Mouse (Mus musculus) adrenal gland, postnatal 4 days (tissue): ENCODE measurements around the gene Ehd3. TPM values are rescaled to one million over a fixed set of nuclear protein-coding genes. Genes with fewer than 3 reads are reported as not detected.
"Not testable (repeated sequence)": the region's sequence is repeated elsewhere in the genome, so short reads cannot be mapped to it uniquely, and the experiment has no call there.

Experiments
- DNase-seq, 2 experiments: peaks; one replicate each; pipeline ENCODE4 v3.0.0; 2021 to 2022; ENCODE audit warnings: low spot score in 2 of 2, mixed read lengths in 2 of 2
- total RNA-seq, 2 experiments: library from RNA; stranded (reverse); gene quantifications; 2 replicates each; pipeline ENCODE4 v1.2.3; 2021

Gene Ehd3
- total RNA-seq, 2 experiments from 2014 or later, result 43.6 to 49.5 TPM

- DNase-seq, result no peak
Measured at GRCm38 (mm10) chr17:73823121-73824021, 19.4 kb downstream of the Ehd3 start.

- no peak for DNase-seq
Measured at GRCm38 (mm10) chr17:73824022-73824340, 20.0 kb downstream of the Ehd3 start.

GRCm38 (mm10) chr17:73826106-73826505 lies 22.2 kb downstream of the Ehd3 start:
- no peak for DNase-seq

- no peak for DNase-seq
Measured at GRCm38 (mm10) chr17:73827446-73827845, 23.5 kb downstream of the Ehd3 start.

GRCm38 (mm10) chr17:73830511-73830910 lies 26.6 kb downstream of the Ehd3 start:
- DNase-seq, result no peak

- no peak for DNase-seq
Measured at GRCm38 (mm10) chr17:73831427-73831826, 27.5 kb downstream of the Ehd3 start.

- DNase-seq, result no peak
Measured at GRCm38 (mm10) chr17:73832901-73833300, 29.0 kb downstream of the Ehd3 start.

GRCm38 (mm10) chr17:73833474-73833873 lies 29.5 kb downstream of the Ehd3 start:
- DNase-seq, result no peak

GRCm38 (mm10) chr17:73836601-73837000 lies 32.7 kb downstream of the Ehd3 start:
- no peak for DNase-seq

- DNase-seq, result no peak
Measured at GRCm38 (mm10) chr17:73837244-73837643, 33.3 kb downstream of the Ehd3 start.

GRCm38 (mm10) chr17:73839086-73839835 lies 35.3 kb downstream of the Ehd3 start:
- DNase-seq, result no peak

- not testable (repeated sequence) for DNase-seq
Measured at GRCm38 (mm10) chr17:73839876-73840275, 35.9 kb downstream of the Ehd3 start.

GRCm38 (mm10) chr17:73842963-73843362 lies 39.0 kb downstream of the Ehd3 start:
- DNase-seq, result no peak

- no peak for DNase-seq
Measured at GRCm38 (mm10) chr17:73845632-73846031, 41.7 kb downstream of the Ehd3 start.

GRCm38 (mm10) chr17:73847399-73847798 lies 43.5 kb downstream of the Ehd3 start:
- no peak for DNase-seq

- DNase-seq, result no peak
Measured at GRCm38 (mm10) chr17:73853041-73853440, 49.1 kb downstream of the Ehd3 start.

GRCm38 (mm10) chr17:73853717-73854116 lies 49.8 kb downstream of the Ehd3 start:
- no peak for DNase-seq

- no peak for DNase-seq
Measured at GRCm38 (mm10) chr17:73869008-73869685, 65.2 kb downstream of the Ehd3 start.

- no peak for DNase-seq
Measured at GRCm38 (mm10) chr17:73870956-73871605, 67.1 kb downstream of the Ehd3 start.

GRCm38 (mm10) chr17:73875268-73875667 lies 71.3 kb downstream of the Ehd3 start:
- no peak for DNase-seq

- DNase-seq, result no peak
Measured at GRCm38 (mm10) chr17:73875674-73876073, 71.7 kb downstream of the Ehd3 start.
